Mouse (Mus musculus): Measurements from ENCODE around the gene Mylip. TPM values are rescaled to one million over a fixed set of nuclear protein-coding genes. Genes with fewer than 3 reads are reported as not detected.

Mylip gene
- total RNA-seq, 2 experiments from 2014 or later = 5.3 to 6.8 TPM

- no peak for DNase-seq
These were observed 47.6 kb downstream of the Mylip start for GRCm38 (mm10) chr13:45437134-45437533.

GRCm38 (mm10) chr13:45438853-45439252, 49.3 kb downstream of the Mylip start:
- DNase-seq = no peak

GRCm38 (mm10) chr13:45440226-45440625, 50.7 kb downstream of the Mylip start:
- no peak for DNase-seq

- DNase-seq = peak; percentile 19
These were observed 52.9 kb downstream of the Mylip start for GRCm38 (mm10) chr13:45442451-45442850.

- peak; percentile 17 for DNase-seq
These were observed 53.5 kb downstream of the Mylip start for GRCm38 (mm10) chr13:45442918-45443535.

- no peak for DNase-seq
These were observed 54.7 kb downstream of the Mylip start for GRCm38 (mm10) chr13:45444220-45444619.

- no peak for DNase-seq
These were observed 55.1 kb downstream of the Mylip start for GRCm38 (mm10) chr13:45444652-45445051.

GRCm38 (mm10) chr13:45446636-45447035, 57.1 kb downstream of the Mylip start:
- DNase-seq = no peak

GRCm38 (mm10) chr13:45452437-45452836, 62.9 kb downstream of the Mylip start:
- no peak for DNase-seq

- DNase-seq = no peak
These were observed 63.5 kb downstream of the Mylip start for GRCm38 (mm10) chr13:45453033-45453432.

GRCm38 (mm10) chr13:45454044-45454443, 64.5 kb downstream of the Mylip start:
- DNase-seq = no peak

GRCm38 (mm10) chr13:45454641-45455040, 65.1 kb downstream of the Mylip start:
- peak; percentile 42 for DNase-seq

- DNase-seq = peak; percentile 46
These were observed 65.7 kb downstream of the Mylip start for GRCm38 (mm10) chr13:45455108-45455861.

- no peak for DNase-seq
These were observed 66.3 kb downstream of the Mylip start for GRCm38 (mm10) chr13:45455862-45456192.

GRCm38 (mm10) chr13:45457459-45457858, 67.9 kb downstream of the Mylip start:
- DNase-seq = no peak

- no peak for DNase-seq
These were observed 70.6 kb downstream of the Mylip start for GRCm38 (mm10) chr13:45460177-45460576.

GRCm38 (mm10) chr13:45461370-45461958, 71.9 kb downstream of the Mylip start:
- DNase-seq = no peak

Other genes with a start within 250 kb of the Mylip start
- 100 to 1,000 TPM; 161 to 187 TPM for gene Gmpr, start 117.7 kb downstream of the Mylip start, total RNA-seq (2021)

All from heart, postnatal 4 days (tissue).